ENCODE assay signal across 9 mouse cellular contexts in the genomic region with DNA sequence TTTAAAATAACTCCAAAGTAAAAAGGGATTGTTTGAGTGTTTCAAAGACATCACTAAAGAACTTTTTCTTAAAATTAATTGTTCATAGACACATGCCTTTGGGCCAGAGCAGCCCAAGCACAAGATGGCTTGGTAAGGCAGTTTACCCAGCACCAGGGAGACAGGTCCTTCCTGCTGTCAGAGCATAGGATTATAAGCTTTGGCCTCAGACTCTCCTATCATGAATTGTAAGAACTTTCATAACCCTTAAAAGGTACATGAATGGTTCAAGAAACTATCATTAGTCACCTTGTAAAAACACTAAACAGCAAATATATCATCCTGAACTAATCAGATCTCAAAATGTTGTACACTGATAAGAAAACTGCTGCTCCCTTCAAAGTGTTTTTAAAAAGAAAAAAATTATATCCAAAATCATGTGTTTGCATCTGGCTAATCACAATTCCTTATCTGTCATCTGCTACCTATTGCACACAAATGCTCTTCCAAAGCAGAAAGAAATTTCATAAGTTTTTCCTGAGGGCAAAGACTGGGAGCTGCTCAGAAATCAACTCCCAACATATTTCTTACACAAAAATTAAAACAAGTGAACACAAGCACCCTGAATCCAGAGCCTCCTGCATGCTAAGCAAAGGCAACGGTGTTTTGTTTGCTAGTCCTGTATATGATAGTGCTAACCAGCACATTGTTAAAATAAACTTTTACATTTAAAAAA. TPM values are rescaled to one million over a fixed set of nuclear protein-coding genes. Genes with fewer than 3 reads are reported as not detected.
DNase-seq lines count a peak whose midpoint lies in the region; ATAC-seq and TF ChIP-seq lines count a peak whose summit lies in the region.
"Had no signal": no experiment of that assay in that cellular context is flagged by ENCODE, and none has a peak within 500 bp of the region (broad histone marks: within the 10 kb centered on the region; RNA-seq: fewer than 3 reads in every experiment).

No protein-coding gene starts in this region.

- H3K9ac ChIP-seq in hindbrain, embryonic 11.5 days (ENCODE audit: low read depth, low read length), result no peak overlapping the region
- H3K9ac ChIP-seq in MEL (ENCODE audit: control insufficient read depth, low read depth, low read length, poor library complexity, severe bottlenecking), result peak overlapping the region; percentile 94
- H3K9ac ChIP-seq in hindbrain, embryonic 15.5 days, result no peak overlapping the region

- no peak for DNase-seq in hindbrain, embryonic 10.5 days (ENCODE audit: low spot score)
- no peak for DNase-seq in hindbrain, embryonic 11.5 days (ENCODE audit: low spot score)
- DNase-seq in MEL (ENCODE audit: low read depth, low spot score), result peak; percentile 43
- DNase-seq in urinary bladder, adult 2 months (ENCODE audit: low spot score), result no peak
- DNase-seq in thymus, postnatal 14 days, result no peak
- DNase-seq: cerebellum, adult 11-12 months had no signal

- no peak for TF ChIP-seq RAD21 in MEL (IDR thresholded peaks at IDR 0.05; ENCODE audit: low read depth, low read length)

- H3K36me3 ChIP-seq in hindbrain, embryonic 10.5 days, result no peaks in the 10 kb centered on the region
- no peaks in the 10 kb centered on the region for H3K36me3 ChIP-seq in hindbrain, embryonic 11.5 days (ENCODE audit: control insufficient read depth, insufficient read depth, low read length)
- H3K36me3 ChIP-seq in MEL (ENCODE audit: control insufficient read depth in 1 of 2, insufficient read depth in 2 of 2, low read length in 2 of 2) (peaks cover 0 to 9% of the 10 kb centered on the region in 2 experiments; a peak in 2 of 4 replicates), macrophage (ENCODE audit: inconsistent target) (no peaks in the 10 kb centered on the region)
- no peaks in the 10 kb centered on the region for H3K36me3 ChIP-seq in hindbrain, embryonic 15.5 days

- H3K79me2 ChIP-seq in MEL (ENCODE audit: control insufficient read depth, insufficient read depth, low read length, poor library complexity) (peaks cover 10% of the 10 kb centered on the region), macrophage (ENCODE audit: inconsistent target) (peaks cover 56% of the 10 kb centered on the region)

- H3K27ac ChIP-seq in hindbrain, embryonic 10.5 days, result no peak overlapping the region
- H3K27ac ChIP-seq in hindbrain, embryonic 11.5 days (ENCODE audit: low read depth, low read length), result no peak overlapping the region
- H3K27ac ChIP-seq in MEL (ENCODE audit: control insufficient read depth, low read depth, low read length), result no peak overlapping the region
- H3K27ac ChIP-seq in hindbrain, embryonic 15.5 days (replicated peaks), result no peak overlapping the region
- H3K27ac ChIP-seq in macrophage, result no peak overlapping the region

- no peaks in the 10 kb centered on the region for H3K27me3 ChIP-seq in hindbrain, embryonic 10.5 days (ENCODE audit: insufficient read depth, poor library complexity, severe bottlenecking)
- H3K27me3 ChIP-seq in hindbrain, embryonic 11.5 days (ENCODE audit: control insufficient read depth, insufficient read depth, low read length), result no peaks in the 10 kb centered on the region
- no peaks in the 10 kb centered on the region for H3K27me3 ChIP-seq in MEL (ENCODE audit: control insufficient read depth in 1 of 2, insufficient read depth in 2 of 2, low read length in 2 of 2)
- H3K27me3 ChIP-seq in hindbrain, embryonic 15.5 days, result no peaks in the 10 kb centered on the region

- no peak for ATAC-seq in hindbrain, embryonic 11.5 days (ENCODE audit: low FRiP score)
- no peak for ATAC-seq in hindbrain, embryonic 15.5 days (ENCODE audit: low FRiP score, low read depth)
- ATAC-seq in monocyte, adult 5-6 weeks (replicated peaks; ENCODE audit: insufficient number of reproducible peaks, low FRiP score, low TSS enrichment, poor library complexity, severe bottlenecking), result no peak

- peak overlapping the region; percentile 20; the same call in 1 of the 2 replicates for H3K4me3 ChIP-seq in hindbrain, embryonic 10.5 days
- no peak overlapping the region for H3K4me3 ChIP-seq in hindbrain, embryonic 11.5 days (ENCODE audit: low read depth, low read length)
- H3K4me3 ChIP-seq in MEL (ENCODE audit: control insufficient read depth in 1 of 2, insufficient read depth in 1 of 2, low read depth in 2 of 2, low read length in 2 of 2) (peak overlapping the region; percentile 25 to 81), macrophage (ENCODE audit: inconsistent target) (peak overlapping the region; percentile 90; the same call in 1 of the 2 replicates)
- peak overlapping the region; percentile 3; the same call in 1 of the 2 replicates for H3K4me3 ChIP-seq in hindbrain, embryonic 15.5 days

- no peak for TF ChIP-seq EP300 in MEL (IDR thresholded peaks at IDR 0.05; ENCODE audit: low read depth in 1 of 2, low read length in 2 of 2)

- H3K9me3 ChIP-seq in hindbrain, embryonic 10.5 days, result no peaks in the 10 kb centered on the region
- no peaks in the 10 kb centered on the region for H3K9me3 ChIP-seq in hindbrain, embryonic 11.5 days (ENCODE audit: control insufficient read depth, low read length)
- H3K9me3 ChIP-seq in MEL (replicated peaks; ENCODE audit: insufficient read depth, low read length), result no peaks in the 10 kb centered on the region
- H3K9me3 ChIP-seq in hindbrain, embryonic 15.5 days, result no peaks in the 10 kb centered on the region

- WGBS in hindbrain, embryonic 10.5 days, result 90% methylated on average over 1 of the region's 1 CpGs
- 96% methylated on average over 1 of the region's 1 CpGs for WGBS in hindbrain, embryonic 11.5 days
- 91% methylated on average over 1 of the region's 1 CpGs for WGBS in hindbrain, embryonic 15.5 days
- whole genome bisulfite sequencing in macrophage (ENCODE audit: missing documents), result 92% methylated on average over 1 of the region's 1 CpGs

- TF ChIP-seq POLR2A in MEL (IDR thresholded peaks at IDR 0.05; ENCODE audit: control insufficient read depth in 1 of 2, insufficient read depth in 1 of 2, low read depth in 1 of 2, low read length in 2 of 2, poor library complexity in 1 of 2), result no peak

- no peak overlapping the region; the same call in 1 of the 2 replicates for H3K4me2 ChIP-seq in hindbrain, embryonic 11.5 days (replicated peaks; ENCODE audit: low read depth, low read length)
- peak overlapping the region; percentile 78 for H3K4me2 ChIP-seq in hindbrain, embryonic 15.5 days

- no peak for TF ChIP-seq CTCF in MEL (IDR thresholded peaks at IDR 0.05 in 2 of 3, conservative IDR thresholded peaks at IDR 0.05 in 1 of 3; ENCODE audit: control insufficient read depth in 1 of 3, insufficient read depth in 1 of 3, low read depth in 2 of 3, low read length in 3 of 3, poor library complexity in 1 of 3, severe bottlenecking in 1 of 3)

- H3K4me1 ChIP-seq in hindbrain, embryonic 10.5 days (replicated peaks), result peaks cover 30% of the 10 kb centered on the region
- H3K4me1 ChIP-seq in hindbrain, embryonic 11.5 days (replicated peaks; ENCODE audit: control insufficient read depth, insufficient read depth, low read length), result 0 out of 2 replicates have a peak, but pooled peaks cover 2% of the 10 kb centered on the region
- H3K4me1 ChIP-seq in MEL (ENCODE audit: control insufficient read depth in 1 of 2, insufficient read depth in 2 of 2, low read length in 2 of 2), result peaks cover 5 to 6% of the 10 kb centered on the region in 2 experiments; a peak in 2 of 4 replicates
- H3K4me1 ChIP-seq in hindbrain, embryonic 15.5 days (replicated peaks), result peaks cover 23% of the 10 kb centered on the region

TF ChIP-seq in MEL, 35 proteins besides CTCF, POLR2A, EP300 and RAD21:
- no peak for TF ChIP-seq UBTF (IDR thresholded peaks at IDR 0.05; ENCODE audit: borderline replicate concordance, insufficient read depth, low read depth, low read length)
- TF ChIP-seq ETS1 (IDR thresholded peaks at IDR 0.05; ENCODE audit: low read depth, low read length), result no peak
- TF ChIP-seq GATA1 (IDR thresholded peaks at IDR 0.05; ENCODE audit: low read depth, low read length), result peak; percentile 73
- TF ChIP-seq MXI1 (IDR thresholded peaks at IDR 0.05; ENCODE audit: low read depth, low read length), result 0 out of 2 replicates have a peak, but pooled peaks have one; percentile 19
- TF ChIP-seq E2F4 (IDR thresholded peaks at IDR 0.05; ENCODE audit: borderline replicate concordance, low read depth, low read length), result no peak
- TF ChIP-seq USF1 (IDR thresholded peaks at IDR 0.05; ENCODE audit: low read depth, low read length), result no peak
TF ChIP-seq in MEL: peak in this region for 2.

RNA-seq across cellular contexts. Expression of a gene that starts 1.6 kb away (rescaled TPM):
- polyA plus RNA-seq in hindbrain, embryonic 10.5 days (2016; fragmentation: Nextera tagmentation; extraction: Ambion mirVana), result 71.8 and 77.8 TPM in 2 replicates
- polyA plus RNA-seq in hindbrain, embryonic 11.5 days (2014; fragmentation: Nextera tagmentation; extraction: Ambion mirVana), result 44.2 and 45.6 TPM in 2 replicates
- 30.9 and 31.2 TPM in 2 replicates for total RNA-seq in MEL (2012; rRNA removed)
- 10 to 100 TPM in 1 of 2 experiments, not detected in 1; 39.3 TPM for polyA plus RNA-seq in MEL (2012; ENCODE audit: insufficient read depth in 1 of 2, insufficient read length in 2 of 2, low read depth in 1 of 2, low replicate concordance in 2 of 2, missing spikeins in 1 of 2)
- polyA plus RNA-seq in hindbrain, embryonic 15.5 days (2015; fragmentation: Nextera tagmentation; extraction: Ambion mirVana), result 67.9 and 69.0 TPM in 2 replicates
- total RNA-seq in macrophage (2018; cell fraction: chromatin; rRNA removed), result 10 to 100 TPM; 24.4 to 66.8 (median 48.9) TPM
- 10 to 100 TPM; 41.3 to 54.0 (median 47.2) TPM for total RNA-seq in macrophage (2018; cell fraction: cytosol; rRNA removed)
- total RNA-seq in macrophage (2018; cell fraction: nucleus; rRNA removed), result 10 to 100 TPM; 22.5 to 67.3 (median 40.0) TPM
- polyA plus RNA-seq in macrophage (2018), result 40.2 to 62.3 TPM (median 45.1 TPM) in 3 replicates
- polyA plus RNA-seq in urinary bladder, adult 2 months (2012; rRNA removed), result 109 and 110 TPM in 2 replicates
- total RNA-seq in monocyte, adult 5-6 weeks (2017), result 26.2 to 37.9 TPM (median 30.1 TPM) in 3 replicates
